Mouse (Mus musculus): Measurements from ENCODE around the gene Lsg1. TPM values are rescaled to one million over a fixed set of nuclear protein-coding genes. Genes with fewer than 3 reads are reported as not detected.

Lsg1 gene
- polyA plus RNA-seq, 1 experiment from 2014 or later, result 66.1 TPM

DNA sequence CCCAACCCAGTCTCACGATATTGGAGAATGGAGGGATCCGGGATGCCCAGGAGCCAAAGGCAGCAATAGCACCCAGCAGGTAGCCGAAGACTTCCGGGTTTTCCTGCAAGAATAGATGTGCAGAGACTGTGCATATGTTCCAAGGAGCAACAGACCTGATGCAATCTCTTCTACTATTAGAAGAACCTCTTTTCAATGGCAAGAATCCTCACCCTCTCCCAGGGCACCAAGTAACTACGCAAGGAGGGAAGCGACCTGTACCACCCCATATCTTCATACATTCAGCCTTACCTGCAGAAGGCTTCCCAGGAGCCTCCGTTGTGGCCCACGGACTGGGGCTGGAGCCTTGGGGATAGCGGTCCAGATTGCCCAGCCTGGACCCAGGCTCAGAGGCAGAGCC is 44.0 kb downstream of the Lsg1 start:
- Histone ChIP-seq H3K4me1 (no peaks in the 10 kb centered on the region), H3K9me3 (no peaks in the 10 kb centered on the region), H3K9ac (no peak overlapping the region), H3K27ac (no peak overlapping the region), H3K4me2 (no peak overlapping the region), H3K36me3 (peaks cover 27% of the 10 kb centered on the region), H3K27me3 (no peaks in the 10 kb centered on the region), H3K4me3 (no peak overlapping the region)
- 90% methylated on average over 9 of the region's 9 CpGs for WGBS
- ATAC-seq (ENCODE audit: insufficient number of reproducible peaks, low FRiP score, low TSS enrichment, low read depth), result no peak

DNA sequence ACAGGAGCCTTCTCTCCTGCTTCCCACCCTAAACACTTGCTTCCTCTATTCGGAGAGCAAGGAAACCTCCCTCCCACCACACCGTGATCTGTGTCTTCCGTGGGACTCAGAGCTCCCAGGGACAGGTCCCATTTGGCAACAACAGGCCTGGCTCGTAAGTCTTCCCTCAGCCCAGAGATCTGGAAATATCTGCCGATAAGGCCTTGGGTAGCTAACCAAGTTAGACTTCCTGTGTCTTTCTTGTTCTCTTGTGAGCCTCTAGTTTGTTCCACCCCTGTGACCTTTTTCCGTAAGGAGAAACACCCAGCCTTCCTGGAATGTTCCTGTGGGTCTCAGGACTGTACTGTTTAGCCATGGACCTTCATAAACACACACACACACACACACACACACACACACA is 44.6 kb downstream of the Lsg1 start:
- Histone ChIP-seq H3K9ac (no peak overlapping the region), H3K4me3 (no peak overlapping the region), H3K4me1 (no peaks in the 10 kb centered on the region), H3K27me3 (no peaks in the 10 kb centered on the region), H3K36me3 (peaks cover 27% of the 10 kb centered on the region), H3K9me3 (no peaks in the 10 kb centered on the region), H3K4me2 (no peak overlapping the region), H3K27ac (no peak overlapping the region)
- no peak for ATAC-seq (ENCODE audit: insufficient number of reproducible peaks, low FRiP score, low TSS enrichment, low read depth)
- 76% methylated on average over 6 of the region's 6 CpGs for WGBS

DNA sequence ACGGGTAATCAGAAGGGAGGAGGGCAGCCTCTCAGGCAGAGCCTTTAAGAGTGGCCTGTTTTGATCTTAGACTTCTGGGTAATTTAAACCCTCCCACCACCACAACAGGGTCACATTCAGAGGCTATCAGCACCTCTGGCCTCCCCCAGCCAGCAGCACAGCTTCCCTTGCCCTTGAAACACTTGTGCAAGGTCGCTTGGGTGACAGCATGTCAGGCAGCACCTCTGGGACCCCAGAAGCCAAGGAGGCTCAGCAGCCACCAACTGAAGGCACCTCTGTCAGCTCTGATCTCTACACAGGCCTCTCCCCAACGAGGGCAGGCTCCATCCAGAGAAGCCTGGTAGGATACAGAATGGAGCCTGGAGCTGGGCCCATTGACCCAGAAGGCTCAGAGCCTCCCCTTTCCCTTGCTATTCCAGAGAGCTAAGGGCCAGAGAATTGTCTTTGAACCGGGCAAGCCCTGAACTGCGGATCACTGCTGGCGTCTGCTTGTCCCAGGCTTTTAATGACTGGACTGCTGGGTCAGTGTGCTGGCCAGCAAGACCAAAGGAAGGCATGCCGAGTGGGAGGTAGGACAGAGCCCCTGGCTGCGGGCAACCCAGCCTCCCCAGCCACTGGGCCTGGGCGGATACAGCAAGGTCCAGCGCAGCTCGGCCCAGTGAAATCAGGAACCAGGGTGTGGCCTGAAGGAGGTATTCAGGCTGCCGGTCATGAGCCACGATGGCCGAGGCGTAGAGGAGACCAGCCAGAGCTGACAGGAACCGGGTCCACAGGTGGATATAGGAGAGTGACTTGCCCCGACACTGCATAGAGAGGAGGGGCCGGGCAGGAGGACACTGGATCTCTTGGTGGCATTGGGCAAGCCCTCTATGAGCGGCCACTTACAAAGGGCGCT is 47.0 kb downstream of the Lsg1 start:
- ATAC-seq (ENCODE audit: insufficient number of reproducible peaks, low FRiP score, low TSS enrichment, low read depth), result no peak
- Histone ChIP-seq H3K4me3 (peak overlapping the region; percentile 17), H3K9me3 (no peaks in the 10 kb centered on the region), H3K4me1 (no peaks in the 10 kb centered on the region), H3K36me3 (peaks cover 16% of the 10 kb centered on the region; the same call in 1 of the 2 replicates), H3K27me3 (no peaks in the 10 kb centered on the region), H3K9ac (no peak overlapping the region), H3K27ac (no peak overlapping the region), H3K4me2 (peak overlapping the region; percentile 24)
- WGBS, result 58% methylated on average over 20 of the region's 20 CpGs

DNA sequence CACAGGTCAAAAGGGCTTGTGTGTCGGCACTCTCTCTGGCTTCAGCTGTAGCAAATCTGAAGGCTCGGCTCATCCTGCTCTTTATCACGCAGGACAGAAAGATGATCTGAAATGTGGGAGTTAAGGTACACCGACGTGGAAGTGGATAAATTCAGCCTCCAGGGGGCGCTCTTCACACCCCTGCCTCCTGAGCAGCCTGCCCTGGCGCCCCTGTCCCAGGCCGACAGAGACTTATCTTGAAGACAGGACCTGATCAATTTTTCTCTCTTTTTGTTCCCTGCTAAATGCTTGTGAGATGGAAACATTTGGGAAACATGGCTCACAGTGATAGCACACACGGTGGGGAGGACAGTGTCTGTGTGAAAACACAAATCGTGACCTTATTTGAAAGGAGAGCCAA is 48.0 kb downstream of the Lsg1 start:
- no peak for ATAC-seq (ENCODE audit: insufficient number of reproducible peaks, low FRiP score, low TSS enrichment, low read depth)
- H3K4me3 ChIP-seq, result no peak overlapping the region
- WGBS, result 25% methylated on average over 10 of the region's 10 CpGs
- no peaks in the 10 kb centered on the region for H3K4me1 ChIP-seq
- H3K27ac ChIP-seq, result no peak overlapping the region
- peaks cover 13% of the 10 kb centered on the region; the same call in 1 of the 2 replicates for H3K36me3 ChIP-seq
- no peak overlapping the region for H3K4me2 ChIP-seq
- H3K9ac ChIP-seq, result no peak overlapping the region
- H3K27me3 ChIP-seq, result no peaks in the 10 kb centered on the region
- H3K9me3 ChIP-seq, result no peaks in the 10 kb centered on the region

DNA sequence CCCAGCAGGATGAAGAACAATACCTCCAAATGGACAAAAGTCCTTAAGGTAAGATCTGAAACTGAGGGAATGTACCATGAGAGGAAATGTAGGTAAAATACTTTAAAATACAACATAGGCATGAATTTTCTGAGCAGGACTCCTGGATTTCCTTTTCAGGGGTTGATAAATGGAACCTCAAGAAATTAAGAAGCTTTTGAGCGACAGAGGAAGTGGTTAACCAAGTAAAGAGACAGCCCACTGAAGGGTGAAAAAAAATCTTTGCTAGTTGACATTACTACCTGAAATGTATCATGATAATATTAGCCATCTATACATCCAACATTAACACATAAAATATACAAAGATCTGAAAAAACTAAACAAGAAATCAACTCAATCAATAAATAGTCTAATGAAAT is 52.3 kb downstream of the Lsg1 start:
- no peaks in the 10 kb centered on the region for H3K9me3 ChIP-seq
- H3K4me2 ChIP-seq, result no peak overlapping the region
- ATAC-seq (ENCODE audit: insufficient number of reproducible peaks, low FRiP score, low TSS enrichment, low read depth), result no peak
- 84% methylated on average over 1 of the region's 1 CpGs for WGBS
- no peaks in the 10 kb centered on the region for H3K27me3 ChIP-seq
- H3K4me1 ChIP-seq, result peaks cover 7% of the 10 kb centered on the region
- no peak overlapping the region for H3K4me3 ChIP-seq
- 0 out of 2 replicates have a peak, but pooled peaks cover under 1% of the 10 kb centered on the region for H3K36me3 ChIP-seq
- no peak overlapping the region for H3K27ac ChIP-seq
- H3K9ac ChIP-seq, result no peak overlapping the region

DNA sequence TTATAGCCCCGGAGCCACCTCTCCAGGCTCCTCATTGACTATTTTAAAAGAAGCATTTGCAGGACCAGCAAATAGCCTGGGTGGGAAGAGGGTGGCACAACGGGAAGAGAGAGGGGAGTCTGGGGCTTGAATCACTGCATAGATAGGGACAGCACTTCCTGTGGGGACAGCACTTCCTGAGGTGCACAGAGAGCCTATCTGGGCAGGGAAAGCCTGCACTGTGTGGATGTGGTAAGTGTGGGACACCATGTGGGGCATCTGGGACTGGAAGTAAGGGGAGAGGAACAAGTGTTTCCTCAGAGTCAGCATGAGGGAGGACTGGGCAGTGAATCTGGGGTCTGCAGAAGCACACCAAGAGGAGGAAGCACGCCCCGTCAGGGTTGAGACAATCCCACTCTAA is 53.8 kb downstream of the Lsg1 start:
- WGBS, result 45% methylated on average over 4 of the region's 4 CpGs
- Histone ChIP-seq H3K9ac (no peak overlapping the region), H3K4me1 (peaks cover 7% of the 10 kb centered on the region), H3K27ac (no peak overlapping the region), H3K36me3 (peaks cover 9% of the 10 kb centered on the region; the same call in 1 of the 2 replicates), H3K27me3 (no peaks in the 10 kb centered on the region), H3K4me2 (no peak overlapping the region), H3K9me3 (no peaks in the 10 kb centered on the region), H3K4me3 (no peak overlapping the region)
- ATAC-seq (ENCODE audit: insufficient number of reproducible peaks, low FRiP score, low TSS enrichment, low read depth), result no peak

DNA sequence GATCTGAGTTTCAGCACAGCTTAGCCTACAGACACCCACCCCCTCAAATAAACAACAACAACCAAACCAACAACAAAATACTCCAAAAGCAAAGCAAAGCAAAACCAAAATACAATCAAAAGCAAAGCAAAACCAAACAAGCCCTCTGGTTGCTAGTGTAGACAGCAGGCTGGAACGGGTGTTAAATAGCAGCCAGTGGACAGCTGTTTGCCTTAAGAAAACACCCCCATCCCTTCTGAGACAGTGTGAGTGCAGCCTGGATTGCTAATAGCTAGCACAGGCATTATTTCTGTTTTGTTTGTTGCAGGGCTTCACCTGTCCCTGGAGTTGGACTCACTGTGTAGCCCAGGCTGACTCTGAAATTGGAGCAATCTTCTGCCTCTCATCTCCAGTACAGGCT is 54.5 kb downstream of the Lsg1 start:
- ATAC-seq (ENCODE audit: insufficient number of reproducible peaks, low FRiP score, low TSS enrichment, low read depth), result no peak
- H3K36me3 ChIP-seq, result peaks cover 9% of the 10 kb centered on the region; the same call in 1 of the 2 replicates

DNA sequence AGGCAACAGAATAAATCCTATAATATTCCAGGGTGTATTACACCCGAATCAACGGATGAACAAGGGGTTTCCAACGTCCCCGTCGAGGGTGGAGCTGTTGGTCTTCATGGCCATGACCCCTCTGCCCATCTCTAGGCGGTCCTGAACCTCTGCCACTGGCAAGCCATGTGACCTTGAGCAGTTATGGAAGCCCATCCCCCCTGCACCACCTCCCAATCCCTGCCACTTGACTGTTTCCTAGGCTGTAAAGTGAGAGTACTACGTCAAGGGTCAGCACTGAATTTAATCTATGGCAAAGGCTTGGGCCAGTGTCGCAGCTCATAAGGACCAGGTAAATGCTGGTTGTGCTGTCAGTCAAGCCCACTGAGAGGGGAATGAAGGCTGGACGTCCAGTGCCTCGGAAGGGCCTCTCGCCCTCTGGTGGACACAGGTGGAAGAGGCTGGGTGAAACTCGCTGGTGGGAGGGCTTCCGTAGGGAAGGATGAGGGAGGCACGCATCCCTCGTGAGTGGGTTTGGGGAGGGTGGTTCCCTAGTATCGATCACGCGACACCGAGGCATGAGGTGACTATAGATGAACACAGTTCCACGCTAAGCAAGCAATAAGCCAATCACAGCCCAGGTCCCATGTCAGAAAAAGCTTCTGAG is 55.5 kb downstream of the Lsg1 start:
- H3K36me3 ChIP-seq, result peaks cover 13% of the 10 kb centered on the region; the same call in 1 of the 2 replicates
- H3K4me1 ChIP-seq, result peaks cover 7% of the 10 kb centered on the region
- no peak for ATAC-seq (ENCODE audit: insufficient number of reproducible peaks, low FRiP score, low TSS enrichment, low read depth)
- H3K27me3 ChIP-seq, result no peaks in the 10 kb centered on the region
- 31% methylated on average over 20 of the region's 20 CpGs for WGBS
- H3K4me3 ChIP-seq, result no peak overlapping the region
- no peak overlapping the region for H3K27ac ChIP-seq
- no peak overlapping the region for H3K9ac ChIP-seq
- H3K4me2 ChIP-seq, result 0 out of 2 replicates have a peak overlapping the region, but pooled peaks have one; percentile 10
- no peaks in the 10 kb centered on the region for H3K9me3 ChIP-seq

More for the DNA sequence above, 54.5 kb downstream of the Lsg1 start:
- H3K4me3 ChIP-seq, result no peak overlapping the region
- 44% methylated on average over 1 of the region's 1 CpGs for WGBS
- H3K27me3 ChIP-seq, result no peaks in the 10 kb centered on the region
- no peak overlapping the region for H3K9ac ChIP-seq
- H3K4me2 ChIP-seq, result no peak overlapping the region
- H3K27ac ChIP-seq, result no peak overlapping the region
- H3K9me3 ChIP-seq, result no peaks in the 10 kb centered on the region
- H3K4me1 ChIP-seq, result peaks cover 7% of the 10 kb centered on the region

DNA sequence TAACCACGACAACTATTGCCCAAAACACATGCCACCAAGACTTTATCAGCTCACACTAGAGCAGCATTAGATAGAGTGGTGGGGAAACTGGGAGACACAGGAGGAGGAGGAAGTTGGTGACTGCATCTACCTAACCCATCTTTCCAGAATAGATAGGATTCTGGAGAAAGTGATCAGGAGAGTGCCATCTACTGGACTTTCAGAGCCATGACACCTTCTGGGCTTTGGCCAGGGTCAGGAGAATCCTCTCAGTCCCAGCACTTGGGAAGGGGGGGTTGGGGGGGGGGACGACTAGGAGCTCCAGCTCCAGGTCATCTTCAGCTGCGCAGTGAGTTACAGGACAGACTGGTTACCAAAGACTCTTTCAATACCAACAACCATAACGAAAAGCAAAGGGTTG is 56.6 kb downstream of the Lsg1 start:
- no peak overlapping the region for H3K27ac ChIP-seq
- peaks cover 15% of the 10 kb centered on the region; the same call in 1 of the 2 replicates for H3K36me3 ChIP-seq
- H3K9me3 ChIP-seq, result no peaks in the 10 kb centered on the region
- WGBS, result 55% methylated on average over 4 of the region's 4 CpGs
- H3K9ac ChIP-seq, result no peak overlapping the region
- no peak overlapping the region for H3K4me3 ChIP-seq
- ATAC-seq (ENCODE audit: insufficient number of reproducible peaks, low FRiP score, low TSS enrichment, low read depth), result no peak
- H3K27me3 ChIP-seq, result no peaks in the 10 kb centered on the region
- H3K4me1 ChIP-seq, result peaks cover 7% of the 10 kb centered on the region
- no peak overlapping the region for H3K4me2 ChIP-seq

DNA sequence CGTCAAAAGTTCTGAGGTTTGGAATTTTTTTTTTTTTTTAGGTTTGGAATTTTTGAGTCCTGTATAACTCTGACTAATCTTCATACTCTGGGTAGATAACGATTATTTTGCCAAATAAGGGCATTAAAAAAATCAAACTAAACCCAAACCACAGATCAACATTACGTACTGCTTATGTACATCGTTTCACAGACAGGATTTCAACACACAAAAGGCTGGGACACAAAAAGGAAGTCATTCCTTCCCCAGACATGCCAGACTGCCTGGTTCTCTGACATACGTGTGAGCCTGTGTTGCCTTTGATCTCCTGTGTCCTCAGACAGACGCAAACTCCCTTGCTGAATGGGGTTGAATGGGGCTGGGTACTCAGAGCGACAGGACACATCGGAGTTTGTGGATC is 59.0 kb downstream of the Lsg1 start:
- Histone ChIP-seq H3K9me3 (no peaks in the 10 kb centered on the region), H3K27ac (no peak overlapping the region), H3K4me2 (no peak overlapping the region), H3K9ac (no peak overlapping the region), H3K4me3 (no peak overlapping the region), H3K4me1 (peaks cover 5% of the 10 kb centered on the region), H3K36me3 (peaks cover 24% of the 10 kb centered on the region), H3K27me3 (no peaks in the 10 kb centered on the region)
- WGBS, result 80% methylated on average over 8 of the region's 8 CpGs
- ATAC-seq (ENCODE audit: insufficient number of reproducible peaks, low FRiP score, low TSS enrichment, low read depth), result no peak

DNA sequence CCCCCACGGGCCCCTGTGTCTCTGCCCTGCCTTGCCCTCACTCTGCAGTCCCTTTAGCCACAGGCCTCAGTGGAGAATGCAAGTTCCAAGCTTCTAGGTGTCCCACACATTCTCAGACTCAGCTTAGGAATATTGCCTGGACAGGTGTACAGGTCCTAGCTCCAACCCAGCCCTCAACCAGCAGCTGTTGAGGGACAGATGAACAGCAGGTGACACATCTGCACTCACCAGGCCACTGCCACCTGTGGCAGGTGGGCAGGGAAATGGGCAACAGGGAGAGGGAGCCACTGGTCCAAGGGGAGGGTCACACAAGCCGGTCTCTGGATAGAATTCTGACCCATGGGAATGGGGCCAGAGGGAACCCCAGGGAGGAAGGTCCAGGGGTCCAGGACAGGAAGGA is 59.5 kb downstream of the Lsg1 start:
- WGBS, result 70% methylated on average over 2 of the region's 2 CpGs

DNA sequence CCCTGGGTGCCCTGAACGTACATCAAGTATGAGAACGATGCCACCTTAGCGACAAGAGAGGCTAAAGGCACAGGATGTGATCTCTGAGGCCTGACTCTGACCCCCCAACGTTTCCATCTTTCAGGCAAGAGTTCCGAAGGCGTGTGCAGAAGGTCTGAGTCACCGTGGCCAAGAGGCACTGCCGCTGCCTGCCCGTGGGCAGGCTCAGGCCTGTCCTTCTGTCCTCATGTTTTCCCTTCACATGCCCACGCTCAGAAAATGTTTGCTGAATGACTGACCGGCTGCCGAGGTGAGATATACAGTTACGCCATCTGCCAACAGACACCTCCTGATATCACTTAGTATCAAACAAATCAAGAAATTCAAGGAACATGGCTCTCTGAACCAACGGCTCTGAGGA is 61.6 kb downstream of the Lsg1 start:
- WGBS, result 68% methylated on average over 14 of the region's 14 CpGs
- Histone ChIP-seq H3K4me3 (no peak overlapping the region), H3K36me3 (peaks cover 24% of the 10 kb centered on the region), H3K4me1 (no peaks in the 10 kb centered on the region), H3K27ac (no peak overlapping the region), H3K9me3 (no peaks in the 10 kb centered on the region), H3K27me3 (no peaks in the 10 kb centered on the region), H3K4me2 (no peak overlapping the region), H3K9ac (no peak overlapping the region)
- no peak for ATAC-seq (ENCODE audit: insufficient number of reproducible peaks, low FRiP score, low TSS enrichment, low read depth)

More for the DNA sequence above, 59.5 kb downstream of the Lsg1 start:
- Histone ChIP-seq H3K36me3 (peaks cover 24% of the 10 kb centered on the region), H3K4me2 (no peak overlapping the region), H3K27me3 (no peaks in the 10 kb centered on the region), H3K9ac (no peak overlapping the region), H3K9me3 (no peaks in the 10 kb centered on the region), H3K27ac (no peak overlapping the region), H3K4me3 (no peak overlapping the region), H3K4me1 (peaks cover 5% of the 10 kb centered on the region; the same call in 1 of the 2 replicates)
- ATAC-seq (ENCODE audit: insufficient number of reproducible peaks, low FRiP score, low TSS enrichment, low read depth), result no peak

All from limb, embryonic 15.5 days (tissue).